Mouse (Mus musculus): ENCODE measurements around the gene Elavl3. TPM values are rescaled to one million over a fixed set of nuclear protein-coding genes. Genes with fewer than 3 reads are reported as not detected.

Gene Elavl3
- total RNA-seq, 2 experiments from 2014 or later, result 0.14 to 0.73 TPM

GRCm38 (mm10) chr9:21977331-21977730 lies 74.5 kb downstream of the Elavl3 start:
- no peak for DNase-seq
- intact Hi-C loops (cut with DNase I; ENCODE audit: low total_unique reads), result loop anchor here (10.0 kb wide), 1 partner anchor 167 kb away; no protein-coding TSS in a partner anchor

GRCm38 (mm10) chr9:21976626-21977175 lies 75.1 kb downstream of the Elavl3 start:
- DNase-seq, result no peak
- intact Hi-C loops (cut with DNase I; ENCODE audit: low total_unique reads), result loop anchor here (10.0 kb wide), 1 partner anchor 168 kb away; no protein-coding TSS in a partner anchor

GRCm38 (mm10) chr9:21969304-21969703 lies 82.5 kb downstream of the Elavl3 start:
- intact Hi-C loops (cut with DNase I; ENCODE audit: low total_unique reads), result no loop called here
- no peak for DNase-seq

- DNase-seq, result no peak
These were observed 82.9 kb downstream of the Elavl3 start for GRCm38 (mm10) chr9:21968883-21969282.

More at GRCm38 (mm10) chr9:21968883-21969282, 82.9 kb downstream of the Elavl3 start:
- intact Hi-C loops (cut with DNase I; ENCODE audit: low total_unique reads), result no loop called here

Other genes starting within 250 kb of the Elavl3 start
- not detected for gene Angptl8, start 216.5 kb downstream of the Elavl3 start, total RNA-seq (2021)
- gene Dock6, start 199.4 kb downstream of the Elavl3 start, total RNA-seq (2021), result 10 to 100 TPM; 18.8 to 24.7 TPM
- gene Rab3d, start 133.8 kb downstream of the Elavl3 start, total RNA-seq (2021), result 1 to 10 TPM; 4.1 to 6.6 TPM
- under 1 TPM; 0.33 TPM for gene Ccdc159, start 124.6 kb downstream of the Elavl3 start, total RNA-seq (2021)
- 10 to 100 TPM; 13.7 to 14.2 TPM for gene Tmem205, start 124.5 kb downstream of the Elavl3 start, total RNA-seq (2021)
- gene Plppr2, start 115.0 kb downstream of the Elavl3 start, total RNA-seq (2021), result 1 to 10 TPM; 1.4 TPM
- gene Swsap1, start 96.3 kb downstream of the Elavl3 start, total RNA-seq (2021), result 1 to 10 TPM; 2.7 to 3.6 TPM
- gene Epor, start 88.5 kb downstream of the Elavl3 start, total RNA-seq (2021), result 1 to 10 TPM; 1.3 to 2.2 TPM
- under 1 TPM; 0.18 to 0.21 TPM for gene Rgl3, start 62.6 kb downstream of the Elavl3 start, total RNA-seq (2021)
- not detected for gene Ccdc151, start 49.4 kb downstream of the Elavl3 start, total RNA-seq (2021)
- gene Prkcsh, start 49.2 kb downstream of the Elavl3 start, total RNA-seq (2021), result 10 to 100 TPM; 28.6 to 29.8 TPM
- gene Gm49318, start 19.2 kb upstream of the Elavl3 start, total RNA-seq (2021), result not detected
- 1 to 10 TPM; 2.6 to 3.2 TPM for gene Zfp653, start 19.4 kb upstream of the Elavl3 start, total RNA-seq (2021)
- gene Ecsit, start 33.4 kb upstream of the Elavl3 start, total RNA-seq (2021), result 10 to 100 TPM; 68.5 to 72.2 TPM
- 1 to 10 TPM; 1.7 to 7.9 TPM for gene Cnn1, start 47.2 kb upstream of the Elavl3 start, total RNA-seq (2021)
- gene Elof1, start 65.1 kb upstream of the Elavl3 start, total RNA-seq (2021), result 10 to 100 TPM; 30.1 to 32.7 TPM
- gene Acp5, start 83.7 kb upstream of the Elavl3 start, total RNA-seq (2021), result 1 to 10 TPM in 1 of 2 experiments, under 1 TPM in 1; 0.55 to 1.1 TPM
- 10 to 100 TPM; 29.3 to 30.3 TPM for gene Pigyl, start 104.8 kb upstream of the Elavl3 start, total RNA-seq (2021)
- not detected for gene Zfp872, start 136.1 kb upstream of the Elavl3 start, total RNA-seq (2021)
- 1 to 10 TPM; 7.8 TPM for gene Zfp809, start 173.7 kb upstream of the Elavl3 start, total RNA-seq (2021)
- gene Zfp599, start 207.9 kb upstream of the Elavl3 start, total RNA-seq (2021), result under 1 TPM in 1 of 2 experiments, not detected in 1; 0.08 TPM